Mouse (Mus musculus): ENCODE results near the gene Spaca3. TPM values are rescaled to one million over a fixed set of nuclear protein-coding genes. Genes with fewer than 3 reads are reported as not detected.

Spaca3 gene
- polyA plus RNA-seq, 1 experiment from 2014 or later: not detected

- Histone ChIP-seq H3K4me2 (ENCODE audit: low read length) (no peak overlapping the region), H3K27me3 (ENCODE audit: control insufficient read depth, insufficient read depth, low read length) (no peaks in the 10 kb centered on the region), H3K9ac (ENCODE audit: low read length) (no peak overlapping the region), H3K36me3 (ENCODE audit: control insufficient read depth, insufficient read depth, low read length) (no peaks in the 10 kb centered on the region), H3K4me3 (ENCODE audit: control insufficient read depth in 1 of 2, insufficient read depth in 1 of 2, low read depth in 1 of 2, low read length in 2 of 2) (no peak overlapping the region), H3K9me3 (ENCODE audit: control insufficient read depth, low read length) (no peaks in the 10 kb centered on the region), H3K4me1 (ENCODE audit: control insufficient read depth in 2 of 2, insufficient read depth in 2 of 2, low read length in 2 of 2) (peaks cover 3 to 6% of the 10 kb centered on the region in 2 experiments; a peak in 2 of 4 replicates), H3K27ac (replicated peaks in 1 of 2; ENCODE audit: control insufficient read depth in 1 of 2, insufficient read depth in 1 of 2, low read depth in 2 of 2, low read length in 2 of 2) (no peak overlapping the region)
- WGBS: 94% methylated on average over 1 of the region's 1 CpGs
- no peak for ATAC-seq (ENCODE audit: insufficient number of reproducible peaks, insufficient read depth, low FRiP score, low read depth)
Measured at GRCm38 (mm10) chr11:80868039-80868438, 9.9 kb downstream of the Spaca3 start.

GRCm38 (mm10) chr11:80872509-80873474 lies 14.6 kb downstream of the Spaca3 start:
- Histone ChIP-seq H3K9me3 (ENCODE audit: control insufficient read depth, low read length) (no peaks in the 10 kb centered on the region), H3K4me3 (ENCODE audit: control insufficient read depth in 1 of 2, insufficient read depth in 1 of 2, low read depth in 1 of 2, low read length in 2 of 2) (no peak overlapping the region), H3K27ac (replicated peaks in 1 of 2; ENCODE audit: control insufficient read depth in 1 of 2, insufficient read depth in 1 of 2, low read depth in 2 of 2, low read length in 2 of 2) (no peak overlapping the region), H3K9ac (ENCODE audit: low read length) (no peak overlapping the region), H3K4me1 (ENCODE audit: control insufficient read depth in 2 of 2, insufficient read depth in 2 of 2, low read length in 2 of 2) (peaks cover 7 to 9% of the 10 kb centered on the region in 2 experiments; a peak in 2 of 4 replicates), H3K36me3 (ENCODE audit: control insufficient read depth, insufficient read depth, low read length) (no peaks in the 10 kb centered on the region), H3K4me2 (ENCODE audit: low read length) (no peak overlapping the region), H3K27me3 (ENCODE audit: control insufficient read depth, insufficient read depth, low read length) (no peaks in the 10 kb centered on the region)
- WGBS: 41% methylated on average over 17 of the region's 17 CpGs
- no peak for ATAC-seq (ENCODE audit: insufficient number of reproducible peaks, insufficient read depth, low FRiP score, low read depth)

- no peak overlapping the region for H3K27ac ChIP-seq (replicated peaks in 1 of 2; ENCODE audit: control insufficient read depth in 1 of 2, insufficient read depth in 1 of 2, low read depth in 2 of 2, low read length in 2 of 2)
- no peaks in the 10 kb centered on the region for H3K27me3 ChIP-seq (ENCODE audit: control insufficient read depth, insufficient read depth, low read length)
- H3K9ac ChIP-seq (ENCODE audit: low read length): no peak overlapping the region
- peaks cover 7 to 9% of the 10 kb centered on the region in 2 experiments; a peak in 2 of 4 replicates for H3K4me1 ChIP-seq (ENCODE audit: control insufficient read depth in 2 of 2, insufficient read depth in 2 of 2, low read length in 2 of 2)
- 0 out of 2 replicates have a peak, but pooled peaks have one; percentile 46 for ATAC-seq (ENCODE audit: insufficient number of reproducible peaks, insufficient read depth, low FRiP score, low read depth)
- no peaks in the 10 kb centered on the region for H3K9me3 ChIP-seq (ENCODE audit: control insufficient read depth, low read length)
- H3K36me3 ChIP-seq (ENCODE audit: control insufficient read depth, insufficient read depth, low read length): no peaks in the 10 kb centered on the region
- WGBS: 36% methylated on average over 11 of the region's 11 CpGs
- no peak overlapping the region for H3K4me3 ChIP-seq (ENCODE audit: control insufficient read depth in 1 of 2, insufficient read depth in 1 of 2, low read depth in 1 of 2, low read length in 2 of 2)
- H3K4me2 ChIP-seq (ENCODE audit: low read length): no peak overlapping the region
Measured at GRCm38 (mm10) chr11:80877131-80877651, 19.0 kb downstream of the Spaca3 start.

GRCm38 (mm10) chr11:80878026-80878425 lies 19.9 kb downstream of the Spaca3 start:
- Histone ChIP-seq H3K9me3 (ENCODE audit: control insufficient read depth, low read length) (no peaks in the 10 kb centered on the region), H3K4me2 (ENCODE audit: low read length) (no peak overlapping the region), H3K4me3 (ENCODE audit: control insufficient read depth in 1 of 2, insufficient read depth in 1 of 2, low read depth in 1 of 2, low read length in 2 of 2) (no peak overlapping the region), H3K27me3 (ENCODE audit: control insufficient read depth, insufficient read depth, low read length) (no peaks in the 10 kb centered on the region), H3K36me3 (ENCODE audit: control insufficient read depth, insufficient read depth, low read length) (no peaks in the 10 kb centered on the region), H3K27ac (replicated peaks in 1 of 2; ENCODE audit: control insufficient read depth in 1 of 2, insufficient read depth in 1 of 2, low read depth in 2 of 2, low read length in 2 of 2) (no peak overlapping the region), H3K4me1 (ENCODE audit: control insufficient read depth in 2 of 2, insufficient read depth in 2 of 2, low read length in 2 of 2) (peaks cover 3 to 4% of the 10 kb centered on the region in 2 experiments; a peak in 2 of 4 replicates), H3K9ac (ENCODE audit: low read length) (no peak overlapping the region)
- ATAC-seq (ENCODE audit: insufficient number of reproducible peaks, insufficient read depth, low FRiP score, low read depth): no peak
- whole genome bisulfite sequencing: 48% methylated on average over 2 of the region's 2 CpGs

GRCm38 (mm10) chr11:80882229-80882810 lies 24.2 kb downstream of the Spaca3 start:
- H3K27me3 ChIP-seq (ENCODE audit: control insufficient read depth, insufficient read depth, low read length): no peaks in the 10 kb centered on the region
- H3K9ac ChIP-seq (ENCODE audit: low read length): no peak overlapping the region
- H3K36me3 ChIP-seq (ENCODE audit: control insufficient read depth, insufficient read depth, low read length): no peaks in the 10 kb centered on the region
- ATAC-seq (ENCODE audit: insufficient number of reproducible peaks, insufficient read depth, low FRiP score, low read depth): no peak
- H3K4me1 ChIP-seq (ENCODE audit: control insufficient read depth in 2 of 2, insufficient read depth in 2 of 2, low read length in 2 of 2): peaks cover 2% of the 10 kb centered on the region in 2 experiments; a peak in 1 of 4 replicates
- no peak overlapping the region for H3K4me2 ChIP-seq (ENCODE audit: low read length)
- no peak overlapping the region for H3K27ac ChIP-seq (replicated peaks in 1 of 2; ENCODE audit: control insufficient read depth in 1 of 2, insufficient read depth in 1 of 2, low read depth in 2 of 2, low read length in 2 of 2)
- H3K4me3 ChIP-seq (ENCODE audit: control insufficient read depth in 1 of 2, insufficient read depth in 1 of 2, low read depth in 1 of 2, low read length in 2 of 2): no peak overlapping the region
- H3K9me3 ChIP-seq (ENCODE audit: control insufficient read depth, low read length): no peaks in the 10 kb centered on the region
- WGBS: 76% methylated on average over 7 of the region's 7 CpGs

- no peak for ATAC-seq (ENCODE audit: insufficient number of reproducible peaks, insufficient read depth, low FRiP score, low read depth)
- Histone ChIP-seq H3K36me3 (ENCODE audit: control insufficient read depth, insufficient read depth, low read length) (no peaks in the 10 kb centered on the region), H3K9me3 (ENCODE audit: control insufficient read depth, low read length) (no peaks in the 10 kb centered on the region), H3K27ac (replicated peaks in 1 of 2; ENCODE audit: control insufficient read depth in 1 of 2, insufficient read depth in 1 of 2, low read depth in 2 of 2, low read length in 2 of 2) (no peak overlapping the region), H3K4me1 (ENCODE audit: control insufficient read depth in 2 of 2, insufficient read depth in 2 of 2, low read length in 2 of 2) (no peaks in the 10 kb centered on the region), H3K27me3 (ENCODE audit: control insufficient read depth, insufficient read depth, low read length) (0 out of 2 replicates have a peak, but pooled peaks cover 2% of the 10 kb centered on the region), H3K4me3 (ENCODE audit: control insufficient read depth in 1 of 2, insufficient read depth in 1 of 2, low read depth in 1 of 2, low read length in 2 of 2) (no peak overlapping the region), H3K9ac (ENCODE audit: low read length) (no peak overlapping the region), H3K4me2 (ENCODE audit: low read length) (no peak overlapping the region)
- WGBS: 57% methylated on average over 6 of the region's 6 CpGs
Measured at GRCm38 (mm10) chr11:80884521-80885231, 26.5 kb downstream of the Spaca3 start.

GRCm38 (mm10) chr11:80886365-80886764 lies 28.2 kb downstream of the Spaca3 start:
- Histone ChIP-seq H3K4me2 (ENCODE audit: low read length) (no peak overlapping the region), H3K9ac (ENCODE audit: low read length) (no peak overlapping the region), H3K4me3 (ENCODE audit: control insufficient read depth in 1 of 2, insufficient read depth in 1 of 2, low read depth in 1 of 2, low read length in 2 of 2) (no peak overlapping the region), H3K27me3 (ENCODE audit: control insufficient read depth, insufficient read depth, low read length) (0 out of 2 replicates have a peak, but pooled peaks cover 2% of the 10 kb centered on the region), H3K27ac (replicated peaks in 1 of 2; ENCODE audit: control insufficient read depth in 1 of 2, insufficient read depth in 1 of 2, low read depth in 2 of 2, low read length in 2 of 2) (no peak overlapping the region), H3K4me1 (ENCODE audit: control insufficient read depth in 2 of 2, insufficient read depth in 2 of 2, low read length in 2 of 2) (no peaks in the 10 kb centered on the region), H3K36me3 (ENCODE audit: control insufficient read depth, insufficient read depth, low read length) (no peaks in the 10 kb centered on the region), H3K9me3 (ENCODE audit: control insufficient read depth, low read length) (no peaks in the 10 kb centered on the region)
- ATAC-seq (ENCODE audit: insufficient number of reproducible peaks, insufficient read depth, low FRiP score, low read depth): no peak
- WGBS: 67% methylated on average over 7 of the region's 7 CpGs

Measured in heart, embryonic 14.5 days (tissue).